13 mouse cellular contexts compared by ENCODE assay signal in the genomic region with DNA sequence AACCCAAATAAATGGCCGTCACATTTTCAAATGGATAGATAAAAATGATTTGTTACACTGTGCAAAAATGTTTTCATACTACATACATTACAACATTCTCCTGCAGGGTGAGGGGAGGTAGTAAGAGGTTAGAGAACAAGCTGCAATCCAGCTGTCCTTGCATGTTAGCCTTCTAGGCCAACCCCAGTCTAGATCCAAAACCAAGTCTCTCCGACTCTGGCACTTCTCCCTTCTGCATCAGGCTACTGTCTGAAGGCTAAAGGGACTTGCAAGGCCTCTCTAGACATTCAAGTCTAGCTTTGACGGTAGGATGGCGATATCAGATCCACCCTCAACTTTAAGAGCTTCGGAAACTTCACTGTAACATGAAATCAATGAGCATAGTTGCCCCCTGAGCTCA.
DNase-seq lines count a peak whose midpoint lies in the region.
"Had no signal": no experiment of that assay in that cellular context is flagged by ENCODE, and none has a peak within 500 bp of the region (broad histone marks: within the 10 kb centered on the region; RNA-seq: fewer than 3 reads in every experiment).

No protein-coding gene starts in this region.

- peak; percentile 57 for DNase-seq in adrenal gland, adult 2 months
- DNase-seq in adrenal gland, adult 18-20 months (ENCODE audit: low spot score in 2 of 2): no peak
- DNase-seq in adrenal gland, postnatal 10 days: peak; percentile 28
- DNase-seq in adrenal gland, postnatal 25 days: no peak
- peak; percentile 34 for DNase-seq in adrenal gland, postnatal 14 days
- DNase-seq: B cell, adult 2 months; cerebellum, adult 11 months; cerebellum, adult 18-20 months; cerebellum, adult 8-10 months; cerebellum, adult 9-11 months; cerebellum, postnatal 14 days; cerebellum, postnatal 36 days; embryo, embryonic 11 days had no signal

Comparison
In these comparisons a context has a peak if more than half of its experiments do, and no peak if none do; other contexts are left out.
1. DNase-seq: peak in adrenal gland, adult 2 months (single experiment), adrenal gland, postnatal 10 days (single experiment) and adrenal gland, postnatal 14 days (single experiment); none in adrenal gland, adult 18-20 months (0 of 2) and adrenal gland, postnatal 25 days (single experiment).